Mouse (Mus musculus) adrenal gland, postnatal 36 days (tissue): ENCODE measurements at regions not wholly inside any gene's neighbourhood (a gene's known extent, or its start where the extent isn't known, plus 50 kb on each side); places are given as distances from the start of the nearest gene placed in this dataset.

Experiments
- DNase-seq, 2 experiments: peaks; one replicate each; pipeline ENCODE4 v3.0.0; 2021; ENCODE audit warnings: mixed read lengths in 1 of 2

DNA sequence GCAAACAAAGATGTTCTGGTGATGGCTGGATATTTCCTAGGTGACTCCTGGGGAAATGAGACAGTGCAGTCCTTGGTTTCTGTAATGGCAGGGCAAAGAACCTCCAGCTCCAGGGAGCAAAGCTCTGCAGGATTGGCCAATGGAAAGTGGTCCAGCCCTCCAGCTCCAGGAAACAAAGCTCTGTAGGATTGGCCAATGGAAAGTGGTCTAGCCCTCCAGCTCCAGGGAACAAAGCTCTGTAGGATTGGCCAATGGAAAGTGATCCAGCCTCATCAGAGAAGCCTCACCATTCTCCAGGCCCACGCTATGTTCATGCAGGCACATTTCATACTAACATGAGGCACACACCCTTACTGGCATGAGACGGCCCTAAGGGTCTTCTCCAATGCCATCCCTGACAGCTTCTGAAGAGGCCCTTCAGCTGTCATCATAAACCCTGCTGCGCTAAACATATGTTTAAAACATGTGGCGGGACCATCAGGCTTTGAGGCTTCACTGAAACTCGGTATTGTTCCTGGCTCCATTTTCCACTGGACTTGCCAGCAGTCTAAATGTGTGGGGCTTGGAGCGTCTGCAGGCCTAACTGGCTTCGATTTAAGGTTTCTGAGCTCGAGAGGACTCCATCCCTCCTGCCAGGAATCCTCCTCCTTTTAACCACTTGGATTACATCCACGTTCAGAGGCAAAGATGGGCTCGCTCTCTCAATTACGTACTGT is 175.3 kb upstream of the Ccdc54 start:
- no peak for DNase-seq

DNA sequence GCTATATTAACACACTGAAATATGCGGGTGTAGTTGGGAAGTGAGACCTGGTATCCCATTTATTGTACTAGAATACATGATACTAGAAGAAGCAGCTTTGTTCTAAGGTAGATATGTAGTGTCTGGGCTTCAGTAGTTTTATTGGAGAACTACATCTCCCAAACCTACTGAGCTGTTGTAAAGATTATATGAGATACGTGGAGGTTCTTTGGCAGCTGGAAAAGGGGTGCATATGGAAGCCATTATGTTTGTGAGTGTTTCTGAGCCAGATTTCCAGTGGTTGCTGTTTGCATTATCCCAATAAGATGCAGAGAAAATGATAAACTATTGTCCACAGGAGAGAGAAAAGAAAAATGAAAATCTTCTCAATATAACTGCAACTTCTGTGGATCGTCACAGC is 171.1 kb upstream of the Ccdc54 start:
- no peak for DNase-seq

DNA sequence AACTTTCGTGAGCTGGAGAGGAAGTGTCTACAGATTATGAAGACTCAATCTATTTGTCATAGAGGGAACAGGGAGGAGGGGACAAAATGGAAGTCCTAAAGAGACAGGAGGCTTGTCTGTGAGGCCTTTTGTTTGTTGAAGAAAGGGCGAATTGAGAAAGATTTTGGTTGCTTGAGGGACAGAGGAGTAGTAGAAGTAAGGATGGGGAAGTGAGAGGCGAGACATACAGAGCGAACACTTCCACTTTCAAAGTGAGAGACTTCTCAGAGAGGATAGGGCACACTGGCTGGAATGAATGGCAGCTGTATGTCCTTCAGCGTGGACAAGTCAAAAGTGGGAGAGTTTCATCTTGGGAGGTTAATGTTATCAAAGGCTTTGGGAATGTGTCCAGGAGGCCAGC is 169.0 kb upstream of the Ccdc54 start:
- DNase-seq = no peak

DNA sequence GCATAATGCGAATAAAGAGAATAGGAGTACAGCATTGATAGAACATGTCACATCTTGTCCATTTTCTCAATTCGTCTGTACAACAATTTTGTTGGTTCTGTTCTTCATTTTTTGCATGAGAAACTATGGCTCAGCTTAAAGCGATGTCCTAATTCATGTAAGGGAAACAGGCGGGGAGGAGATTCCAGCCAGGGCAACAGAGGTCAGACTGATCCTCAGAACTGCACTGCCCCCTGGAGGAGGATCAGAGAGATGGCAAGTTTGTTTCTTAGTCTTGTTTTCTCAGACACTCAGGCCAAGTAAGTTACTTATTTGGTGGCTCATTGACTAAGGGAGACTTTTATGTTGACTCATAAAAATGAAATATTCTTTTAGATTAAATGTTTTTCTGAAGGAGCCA is 165.7 kb upstream of the Ccdc54 start:
- peak; percentile 66 to 73 for DNase-seq

DNA sequence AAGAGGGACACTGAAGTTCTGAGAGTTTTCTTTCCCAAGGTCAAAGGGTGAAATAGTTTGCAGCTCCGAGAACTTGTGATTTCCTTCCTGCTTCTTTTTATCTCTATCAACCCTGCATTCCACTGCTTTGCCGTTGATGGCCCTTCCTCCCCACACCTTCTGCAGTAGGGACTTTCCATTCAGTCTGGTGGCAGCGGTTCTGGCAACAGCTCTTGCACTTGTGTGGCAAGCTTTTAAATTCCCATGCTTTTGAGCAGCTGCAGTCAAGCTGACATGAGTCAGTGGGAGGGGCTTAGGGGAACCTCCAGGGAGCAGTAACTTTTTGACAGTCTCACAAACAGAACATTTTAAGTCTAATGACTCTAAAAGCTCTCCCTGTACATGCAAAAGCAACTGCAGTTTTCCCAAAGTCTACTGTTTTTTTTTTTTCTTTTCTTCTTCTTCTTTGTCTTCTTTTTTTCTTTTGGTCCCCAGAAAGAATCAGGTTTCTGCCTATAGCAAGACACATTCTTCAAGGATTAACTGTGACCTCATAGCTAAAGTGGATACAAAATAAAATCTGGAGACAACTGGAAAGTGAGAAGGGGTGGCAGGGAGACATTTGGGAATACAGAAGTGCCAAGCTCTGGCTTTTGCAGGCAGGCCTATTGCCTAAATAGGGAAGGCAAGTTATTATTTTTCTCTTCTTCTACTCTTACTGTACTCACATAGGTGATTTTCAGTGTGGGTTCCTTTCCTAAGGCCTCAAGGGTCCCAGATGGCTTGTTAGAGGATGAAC is 162.8 kb upstream of the Ccdc54 start:
- peak; percentile 79 to 84 for DNase-seq

DNA sequence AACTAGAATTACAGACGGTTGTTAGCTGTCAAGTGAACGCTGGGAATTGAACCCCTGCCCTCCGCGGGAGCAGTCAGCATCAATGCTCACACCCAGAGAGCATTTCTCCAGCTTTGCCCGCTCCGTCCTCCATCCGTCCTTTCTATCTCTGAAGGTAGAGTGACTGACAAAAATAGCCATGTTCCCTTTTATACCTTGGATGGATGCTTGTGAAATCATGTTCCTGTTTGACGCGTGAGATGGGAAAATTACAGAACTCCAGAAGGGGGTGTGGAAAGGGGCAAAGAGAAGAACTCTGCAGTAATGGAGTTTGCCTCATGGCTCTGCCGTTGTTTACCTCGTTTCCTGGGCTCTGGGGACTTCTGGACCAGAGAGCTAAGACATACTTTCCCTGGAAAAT is 162.1 kb upstream of the Ccdc54 start:
- DNase-seq = peak in 1 of 2 experiments; percentile 32

DNA sequence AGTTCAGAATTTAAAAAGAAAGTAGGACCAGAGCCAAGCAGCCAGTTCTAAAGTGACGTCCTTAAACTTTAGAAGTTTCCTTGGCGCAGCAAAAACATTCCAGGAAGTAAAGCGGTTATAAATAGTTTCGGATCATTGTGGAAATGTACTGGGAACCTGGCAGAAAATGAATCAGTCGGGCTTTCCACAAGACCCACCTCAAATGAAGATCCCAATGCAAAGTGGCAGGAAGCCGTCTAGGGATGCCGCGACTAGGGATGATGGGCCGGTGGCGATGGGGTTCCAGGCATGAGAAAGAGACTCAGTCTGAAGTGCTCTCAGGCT is 161.3 kb upstream of the Ccdc54 start:
- peak; percentile 62 to 63 for DNase-seq

DNA sequence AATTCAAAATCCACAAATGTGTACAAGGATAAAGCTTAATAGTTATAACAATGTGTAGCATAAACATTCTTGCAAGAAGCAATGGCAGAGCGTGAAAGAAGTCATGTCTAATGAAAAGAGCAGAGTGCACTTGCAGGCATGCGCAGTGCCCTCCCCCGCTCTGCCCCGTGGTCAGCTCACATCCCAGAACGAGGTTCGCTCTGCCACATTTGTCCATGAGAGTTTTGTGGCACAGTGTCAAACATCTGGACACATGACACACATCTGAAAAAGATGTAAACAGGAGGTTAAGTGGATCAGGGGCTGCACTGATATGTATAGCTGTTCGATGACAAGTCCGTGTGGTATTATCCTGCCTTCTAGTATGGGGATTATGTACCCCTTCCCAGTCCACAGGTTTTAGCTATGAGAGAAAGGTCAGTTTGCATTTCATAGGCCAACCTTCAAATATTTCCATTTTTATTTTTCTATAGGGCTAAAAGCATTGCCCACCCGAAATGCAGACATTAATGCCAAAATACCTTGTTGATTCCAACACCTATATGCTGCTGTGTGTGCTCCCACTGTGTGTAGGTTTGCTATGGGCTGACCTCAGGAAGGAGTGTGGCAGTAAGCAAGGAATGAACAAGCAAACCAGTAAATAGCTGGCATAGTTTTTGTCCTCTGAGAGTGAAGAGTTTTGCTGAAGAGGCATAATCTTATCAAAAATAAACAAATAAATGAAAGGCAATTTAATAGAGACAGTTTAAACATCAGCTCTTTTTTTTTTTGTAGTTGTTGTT is 160.7 kb upstream of the Ccdc54 start:
- peak; percentile 59 to 73 for DNase-seq

DNA sequence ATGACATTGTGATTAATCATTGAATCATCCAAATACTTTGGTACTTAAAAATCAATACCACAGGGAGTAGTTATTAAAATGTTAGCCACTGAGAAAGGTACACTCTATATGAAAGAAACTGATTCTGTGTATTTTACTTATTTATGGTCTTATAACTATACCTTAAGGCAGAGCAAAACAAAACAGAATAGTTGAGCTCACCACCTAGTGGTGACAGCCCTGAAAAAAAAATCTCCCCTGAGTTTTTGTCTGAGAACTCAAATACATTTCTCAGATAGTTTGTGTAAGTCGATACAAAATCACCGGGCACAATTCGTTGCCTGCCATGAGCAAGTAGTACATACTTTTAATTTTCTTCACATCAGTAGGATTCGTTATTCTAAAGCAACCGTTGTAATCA is 156.7 kb upstream of the Ccdc54 start:
- no peak for DNase-seq

DNA sequence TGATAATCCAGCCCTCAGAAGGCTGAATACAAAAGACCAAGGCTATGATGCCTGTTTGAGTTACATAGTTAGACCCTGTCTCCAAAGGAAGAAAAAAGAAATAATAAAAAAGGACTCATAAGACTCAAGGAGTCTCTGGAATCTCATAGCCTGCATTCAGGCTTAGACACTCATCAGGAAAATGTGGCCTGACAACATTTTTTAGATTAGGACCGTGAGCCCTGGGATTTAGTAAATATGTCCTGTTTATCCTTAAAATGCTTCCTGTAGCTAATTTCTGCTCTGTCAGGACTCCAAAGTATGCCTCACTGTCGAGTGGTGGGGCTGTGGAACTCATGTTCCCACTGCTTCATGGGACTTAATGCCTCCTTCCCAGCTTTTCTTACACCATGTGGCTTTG is 154.8 kb upstream of the Ccdc54 start:
- no peak for DNase-seq

DNA sequence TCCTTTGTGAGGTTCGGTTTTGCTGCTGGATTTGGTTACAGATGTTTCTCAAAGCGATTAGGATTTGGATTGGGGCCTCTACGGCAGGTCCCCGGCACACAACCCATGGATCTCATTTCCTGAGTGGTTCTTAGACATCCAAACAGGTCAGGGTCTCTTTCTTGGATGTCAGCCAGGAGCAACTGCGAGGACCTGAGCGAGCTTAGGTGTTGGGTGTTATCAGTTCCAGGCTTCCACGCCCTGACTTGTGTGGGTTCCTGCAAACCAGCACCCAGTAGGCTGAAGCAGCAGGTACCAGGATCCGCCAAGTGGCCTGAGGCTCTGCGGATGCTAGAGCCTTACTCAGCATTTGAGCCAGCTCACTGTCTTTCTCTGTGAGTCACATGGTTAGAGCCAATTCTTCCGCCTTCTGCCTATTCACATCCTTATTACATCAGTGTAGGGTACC is 146.5 kb upstream of the Ccdc54 start:
- peak; percentile 31 to 47 for DNase-seq

DNA sequence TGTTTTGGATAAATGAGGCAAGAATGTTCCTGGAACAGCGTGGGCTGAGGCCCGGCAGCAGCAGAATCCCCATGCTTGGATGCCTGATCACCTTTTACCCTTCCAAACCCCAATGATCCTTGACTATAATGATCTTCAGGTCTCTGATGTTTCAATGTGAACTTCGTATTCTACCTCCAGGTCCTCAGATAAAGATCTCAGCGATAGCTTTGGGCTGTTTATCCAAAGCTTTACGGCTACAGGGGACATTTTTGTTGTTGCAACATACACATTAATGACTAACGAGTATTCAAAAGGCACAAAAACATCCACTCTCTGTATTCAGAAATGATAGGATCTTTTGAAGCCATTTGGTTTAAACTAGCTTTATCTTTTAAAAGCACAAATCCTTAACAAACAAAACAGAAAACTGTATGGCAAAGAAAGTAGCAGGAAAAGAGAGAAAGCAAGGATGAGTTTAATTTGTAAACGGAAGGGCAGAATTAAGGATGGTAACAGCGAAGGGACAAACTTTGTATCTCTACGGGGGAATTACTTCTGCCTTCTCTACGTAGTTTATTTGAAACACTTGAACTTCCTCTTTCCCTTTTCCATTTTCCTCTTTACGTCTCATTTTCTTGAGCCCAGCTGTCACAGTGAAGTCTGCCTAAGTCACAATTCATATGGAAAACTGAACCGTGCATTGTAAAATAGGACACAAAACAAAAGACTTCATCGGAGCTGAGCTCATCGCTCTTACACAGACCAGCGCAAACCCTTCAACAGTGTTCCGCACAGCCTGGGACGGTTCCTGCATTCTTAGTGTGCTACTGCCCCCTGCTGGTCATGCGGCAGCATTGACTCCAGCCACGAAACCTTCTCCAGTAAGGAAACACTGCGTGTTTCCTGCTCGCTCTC is 145.4 kb upstream of the Ccdc54 start:
- DNase-seq = peak; percentile 93 to 94

DNA sequence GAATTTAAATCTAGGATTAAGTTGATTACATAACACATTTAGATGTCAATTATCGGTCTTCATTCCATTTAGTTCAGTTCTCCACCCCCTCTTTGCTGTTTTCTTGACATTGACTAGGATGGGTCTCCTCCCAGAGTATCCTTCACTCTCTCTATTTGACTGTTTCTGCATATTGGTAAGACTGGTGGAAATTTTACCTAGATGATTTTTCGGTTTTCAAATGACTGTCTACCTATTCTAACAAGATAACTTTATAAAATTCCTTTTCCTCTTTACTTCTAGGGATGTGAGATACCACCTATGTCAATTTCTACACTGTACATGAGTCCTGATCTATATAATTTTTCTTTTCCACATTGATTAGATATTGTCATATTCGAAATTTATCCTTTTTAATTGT is 142.4 kb upstream of the Ccdc54 start:
- DNase-seq = no peak

DNA sequence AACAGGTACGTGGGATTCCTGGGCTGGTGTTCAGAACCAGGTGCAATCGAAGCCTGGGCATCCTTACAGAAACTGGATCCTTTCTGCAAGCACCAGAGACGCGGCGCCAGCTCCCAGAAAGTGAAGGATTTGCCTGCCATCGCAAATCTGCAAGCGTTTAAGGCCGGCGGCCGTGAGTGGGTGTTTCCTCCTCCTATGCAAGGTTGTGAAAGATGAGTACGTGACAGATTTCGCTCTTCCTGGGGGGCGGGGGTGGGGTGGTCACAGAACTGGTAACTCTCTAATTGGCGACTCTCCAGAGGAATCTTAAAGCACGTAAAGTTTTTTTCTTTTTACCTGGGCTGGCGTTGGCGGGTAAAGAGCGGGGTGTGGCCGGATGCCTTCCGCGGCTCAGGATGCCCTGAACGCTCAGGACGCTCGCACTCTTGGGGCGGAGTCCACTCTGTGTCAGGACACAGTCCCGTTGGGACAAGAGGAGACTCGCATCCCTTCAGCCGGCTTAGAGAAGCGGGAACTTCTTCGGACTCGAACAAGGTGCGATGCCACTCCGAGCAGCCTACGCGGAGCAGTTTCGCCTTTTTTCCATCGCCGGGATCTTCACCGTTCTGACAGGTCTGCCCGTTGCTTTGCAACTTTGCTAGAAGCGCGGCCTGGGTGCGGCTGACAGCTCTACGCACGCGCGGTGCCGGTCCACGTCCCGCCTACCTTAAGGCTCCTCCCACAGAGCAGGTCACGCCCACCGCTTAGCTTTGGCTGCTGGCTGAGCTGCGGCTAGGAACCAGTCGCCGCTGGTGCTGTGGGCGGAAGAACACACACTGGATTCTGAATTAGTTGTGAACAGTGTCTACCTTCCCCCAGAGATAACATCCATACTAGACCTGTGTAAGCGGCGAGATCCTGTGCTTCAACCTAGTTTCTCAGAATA is 141.4 kb upstream of the Ccdc54 start:
- peak; percentile 93 to 95 for DNase-seq

DNA sequence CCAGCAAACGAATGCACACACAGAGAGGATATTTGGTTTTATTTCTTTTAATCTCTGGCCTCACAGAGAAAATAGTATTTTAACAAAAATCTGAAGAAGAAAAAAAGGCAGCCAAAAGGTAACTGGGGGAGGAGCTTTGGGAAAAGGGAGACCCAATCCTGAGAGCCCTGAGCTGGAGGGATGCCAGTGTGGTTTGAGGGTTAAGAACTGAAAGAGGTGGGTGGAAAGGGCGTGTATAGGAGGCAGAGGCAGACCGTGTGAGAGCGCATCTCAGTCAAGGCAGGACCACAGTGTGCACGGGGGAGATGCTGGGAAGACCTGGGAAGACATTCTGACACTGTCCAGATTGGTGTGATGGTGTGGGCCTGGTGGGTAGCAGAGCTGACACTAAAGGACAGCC is 138.4 kb upstream of the Ccdc54 start:
- DNase-seq = no peak

DNA sequence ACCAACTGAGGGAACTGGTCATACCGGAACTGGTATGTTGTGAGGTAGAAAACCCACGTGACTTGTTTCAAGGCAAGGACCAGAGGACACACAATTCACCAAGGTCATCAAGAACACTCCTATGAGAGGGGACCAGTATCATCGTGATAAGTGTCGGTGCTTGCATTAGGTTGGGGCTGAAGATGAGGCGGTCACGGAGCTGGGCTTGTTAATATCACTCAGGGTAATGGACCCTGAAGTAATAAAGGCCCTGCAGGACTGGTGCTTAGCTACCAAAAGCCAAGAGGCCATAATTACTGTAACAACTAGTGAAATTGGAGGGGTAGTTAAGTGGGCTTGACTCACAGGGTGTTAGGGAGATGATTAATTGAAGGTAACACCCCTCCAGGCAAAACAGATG is 132.2 kb upstream of the Ccdc54 start:
- DNase-seq = no peak

DNA sequence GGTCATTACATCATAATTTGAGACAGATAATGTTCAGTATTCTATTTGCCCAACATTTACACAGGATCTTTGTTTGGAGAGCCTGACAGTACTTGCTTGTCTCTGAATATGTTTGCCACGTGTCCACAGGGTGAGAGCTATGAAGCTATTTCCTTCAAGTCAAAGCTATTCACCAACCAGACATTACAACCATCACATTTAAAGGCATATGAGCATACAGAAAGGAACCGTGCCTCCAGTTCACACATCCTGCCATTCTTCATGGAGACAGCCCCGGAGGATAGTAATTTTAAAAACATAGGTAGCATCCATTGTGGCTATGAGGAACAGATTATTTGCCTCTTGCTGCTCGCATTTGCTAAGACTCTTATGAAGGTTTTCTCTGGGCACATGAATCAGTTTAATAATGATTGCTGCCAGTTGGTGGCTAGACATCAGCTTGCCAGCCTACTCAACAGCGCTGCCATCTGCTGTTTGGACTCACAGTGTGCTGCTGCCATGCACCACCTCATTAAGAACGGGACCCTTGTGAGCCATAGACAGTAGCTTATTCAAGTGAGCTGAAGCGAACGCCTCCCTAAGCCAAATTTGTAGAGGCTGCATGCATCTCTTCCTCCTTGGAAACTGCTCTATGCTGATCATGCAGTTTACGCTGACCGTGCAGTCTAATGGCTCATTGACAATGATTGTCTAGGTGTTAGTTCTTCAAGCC is 126.5 kb upstream of the Ccdc54 start:
- DNase-seq = peak in 1 of 2 experiments; percentile 14

DNA sequence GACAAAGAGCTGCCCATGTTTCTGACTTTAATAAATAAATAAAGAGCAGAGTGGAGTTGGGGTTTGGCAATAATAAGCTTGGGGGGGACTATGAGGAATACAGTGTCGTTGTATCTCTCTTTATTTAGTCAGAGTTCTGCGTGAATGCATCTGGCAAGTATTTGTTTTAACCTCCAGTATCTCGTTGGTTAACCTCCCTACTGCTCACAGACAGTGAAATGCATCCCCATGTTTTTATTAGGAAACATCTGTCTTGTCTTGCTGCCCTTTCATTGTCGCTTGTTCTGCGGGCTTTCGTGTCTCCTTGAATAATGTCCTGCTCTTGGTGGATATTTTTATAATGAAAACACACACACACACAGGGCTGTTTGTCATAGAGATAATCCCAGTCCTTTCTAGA is 118.8 kb upstream of the Ccdc54 start:
- DNase-seq = no peak

DNA sequence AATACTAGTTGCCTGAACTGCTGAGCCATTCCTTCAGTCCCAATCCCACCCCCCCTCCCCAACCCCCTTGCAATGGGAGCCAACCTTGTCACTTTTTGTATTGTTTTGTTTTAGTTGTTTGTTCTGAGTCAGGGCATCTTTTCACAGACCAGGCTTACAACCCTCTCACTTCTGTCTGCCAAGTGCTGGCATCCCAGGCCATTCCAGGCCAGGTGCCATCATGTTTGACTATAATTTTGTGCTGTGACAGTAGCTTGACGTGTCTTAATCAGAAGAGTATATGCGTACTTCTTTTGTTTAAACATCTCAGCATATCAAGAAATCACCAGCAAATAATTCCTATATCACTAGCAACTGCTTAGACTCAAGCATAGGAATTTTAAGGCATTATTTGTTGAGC is 117.0 kb upstream of the Ccdc54 start:
- no peak for DNase-seq

DNA sequence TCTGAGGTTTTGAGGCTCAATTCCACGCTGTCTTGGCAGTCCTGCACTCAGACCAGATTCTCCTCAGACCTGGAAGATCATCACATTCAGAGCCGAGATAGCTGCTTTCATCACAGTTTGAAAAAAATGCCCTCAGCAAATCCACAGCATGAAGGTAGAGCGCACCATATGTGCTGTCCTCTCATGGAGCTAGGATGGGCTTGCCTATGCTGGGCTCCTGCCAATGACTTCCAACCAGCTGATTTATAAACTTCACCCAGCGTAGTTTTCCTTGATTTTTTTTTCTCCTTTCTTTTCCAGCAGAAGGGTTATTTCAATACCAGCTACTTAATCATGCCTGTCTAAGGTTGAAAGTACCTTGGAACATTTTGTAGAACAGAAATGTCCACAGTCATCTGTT is 115.0 kb upstream of the Ccdc54 start:
- DNase-seq = no peak
